Mouse (Mus musculus) liver, embryonic 12.5 days (tissue): Measurements from ENCODE around the gene Pla2g12a. TPM values are rescaled to one million over a fixed set of nuclear protein-coding genes. Genes with fewer than 3 reads are reported as not detected.

Experiments
- ATAC-seq: fragments of 200-750 bp; cut with Nextera tagmentation; 2 replicates; pipeline ENCODE4 v1.8.0; 2017; ENCODE audit warnings: moderate number of reproducible peaks, mild to moderate bottlenecking, moderate library complexity
- H3K27ac ChIP-seq: fragments of 300-500 bp; sonication (generic); 2 replicates; pipeline ENCODE4 v1.5.1; 2016; ENCODE audit warnings: mild to moderate bottlenecking
- H3K27me3 ChIP-seq: fragments of 300-500 bp; sonication (generic); replicated peaks from 2 replicates; pipeline ENCODE4 v1.6.1; 2016; ENCODE audit warnings: mild to moderate bottlenecking, moderate library complexity
- H3K36me3 ChIP-seq: fragments of 300-500 bp; sonication (generic); 2 replicates; pipeline ENCODE4 v1.6.1; 2016; ENCODE audit warnings: mild to moderate bottlenecking, moderate library complexity
- H3K4me1 ChIP-seq: fragments of 300-500 bp; sonication (generic); 2 replicates; pipeline ENCODE4 v1.6.1; 2016
- H3K4me2 ChIP-seq: fragments of 300-500 bp; sonication (generic); 2 replicates; pipeline ENCODE4 v1.6.1; 2016; ENCODE audit warnings: mild to moderate bottlenecking, moderate library complexity
- H3K4me3 ChIP-seq: fragments of 300-500 bp; sonication (generic); 2 replicates; pipeline ENCODE4 v1.5.1; 2016; ENCODE audit warnings: mild to moderate bottlenecking, moderate library complexity
- H3K9ac ChIP-seq: fragments of 300-500 bp; sonication (generic); 2 replicates; pipeline ENCODE4 v1.6.1; 2016; ENCODE audit warnings: mild to moderate bottlenecking, moderate library complexity
- H3K9me3 ChIP-seq: fragments of 300-500 bp; sonication (generic); replicated peaks from 2 replicates; pipeline ENCODE4 v1.6.1; 2016; ENCODE audit warnings: mild to moderate bottlenecking, moderate library complexity
- WGBS: fragments of 180-500 bp; shearing (Covaris S2); methylation state at CpG from one replicate; pipeline ENCODE4 v1.1.7; 2016; ENCODE audit not compliant: insufficient replicate concordance; 5-methylcytosine and 5-hydroxymethylcytosine counted together
- polyA plus RNA-seq: library from polyadenylated mRNA; unstranded; fragments of >200 nt; fragmentation: Nextera tagmentation; extraction: Ambion mirVana; gene quantifications from 2 replicates; pipeline ENCODE4 v1.2.1, GENCODE M21; 2016

Gene Pla2g12a
- polyA plus RNA-seq: 107 and 112 TPM in 2 replicates

GRCm38 (mm10) chr3:129878405-129879021 lies at the start of gene Pla2g12a:
Pla2g12a (plus strand) TSS chr3:129878606.
- peak; percentile 79 for ATAC-seq
- 0 out of 2 replicates have a peak, but pooled peaks cover 3% of the 10 kb centered on the region for H3K36me3 ChIP-seq
- H3K9ac ChIP-seq: peak within 1 kb of the TSS; percentile 89
- H3K4me2 ChIP-seq: peak within 1 kb of the TSS; percentile 97
- no peaks in the 10 kb centered on the region for H3K9me3 ChIP-seq
- H3K4me3 ChIP-seq: peak within 1 kb of the TSS; percentile 88
- under 1% methylated on average over 54 of the region's 66 CpGs for WGBS
- peaks cover 5% of the 10 kb centered on the region for H3K27me3 ChIP-seq
- H3K27ac ChIP-seq: peak within 1 kb of the TSS; percentile 84
- H3K4me1 ChIP-seq: peaks cover 57% of the 10 kb centered on the region

GRCm38 (mm10) chr3:129830626-129831025 lies 47.8 kb upstream of the Pla2g12a start:
- Histone ChIP-seq H3K4me1 (peaks cover 33% of the 10 kb centered on the region), H3K36me3 (peaks cover 34% of the 10 kb centered on the region), H3K4me2 (peak overlapping the region; percentile 86), H3K4me3 (peak overlapping the region; percentile 82), H3K9me3 (no peaks in the 10 kb centered on the region), H3K9ac (peak overlapping the region; percentile 78), H3K27ac (peak overlapping the region; percentile 88), H3K27me3 (peaks cover 13% of the 10 kb centered on the region; the same call in 1 of the 2 replicates)
- WGBS: under 1% methylated on average over 45 of the region's 45 CpGs
- ATAC-seq: peak; percentile 5; the same call in 1 of the 2 replicates

- Histone ChIP-seq H3K4me2 (peak within 1 kb of the TSS; percentile 86), H3K27ac (peak within 1 kb of the TSS; percentile 88)
Measured at GRCm38 (mm10) chr3:129831035-129831568, 47.3 kb upstream of the Pla2g12a start, which contains the start of gene Gar1. Gar1 (minus strand) TSS chr3:129831396.

GRCm38 (mm10) chr3:129835388-129835934 lies 42.9 kb upstream of the Pla2g12a start, which contains the start of gene Cfi:
Cfi (plus strand) TSS chr3:129835884.
- H3K4me2 ChIP-seq: peak within 1 kb of the TSS; percentile 40
- ATAC-seq: no peak
- H3K9ac ChIP-seq: no peak within 1 kb of the TSS
- H3K9me3 ChIP-seq: no peaks in the 10 kb centered on the region
- H3K4me3 ChIP-seq: peak within 1 kb of the TSS; percentile 21; the same call in 1 of the 2 replicates
- WGBS: 50% methylated on average over 6 of the region's 6 CpGs
- H3K4me1 ChIP-seq: peaks cover 5% of the 10 kb centered on the region; the same call in 1 of the 2 replicates
- no peaks in the 10 kb centered on the region for H3K36me3 ChIP-seq
- peaks cover 13% of the 10 kb centered on the region; the same call in 1 of the 2 replicates for H3K27me3 ChIP-seq
- peak within 1 kb of the TSS; percentile 36; the same call in 1 of the 2 replicates for H3K27ac ChIP-seq

More at GRCm38 (mm10) chr3:129831035-129831568, 47.3 kb upstream of the Pla2g12a start, which contains the start of gene Gar1:
- H3K4me3 ChIP-seq: peak within 1 kb of the TSS; percentile 82
- ATAC-seq: peak; percentile 87
- H3K9ac ChIP-seq: peak within 1 kb of the TSS; percentile 78
- H3K9me3 ChIP-seq: no peaks in the 10 kb centered on the region
- H3K4me1 ChIP-seq: peaks cover 33% of the 10 kb centered on the region
- peaks cover 29% of the 10 kb centered on the region for H3K36me3 ChIP-seq
- H3K27me3 ChIP-seq: peaks cover 13% of the 10 kb centered on the region; the same call in 1 of the 2 replicates
- under 1% methylated on average over 60 of the region's 60 CpGs for WGBS

GRCm38 (mm10) chr3:129836051-129836697 lies 42.2 kb upstream of the Pla2g12a start:
- Histone ChIP-seq H3K27ac (peak overlapping the region; percentile 36; the same call in 1 of the 2 replicates), H3K36me3 (no peaks in the 10 kb centered on the region), H3K9ac (no peak overlapping the region), H3K4me1 (peaks cover 5% of the 10 kb centered on the region; the same call in 1 of the 2 replicates), H3K4me2 (peak overlapping the region; percentile 40), H3K27me3 (peaks cover 13% of the 10 kb centered on the region; the same call in 1 of the 2 replicates), H3K9me3 (no peaks in the 10 kb centered on the region), H3K4me3 (no peak overlapping the region)
- peak; percentile 19; the same call in 1 of the 2 replicates for ATAC-seq
- WGBS: 21% methylated on average over 11 of the region's 11 CpGs

GRCm38 (mm10) chr3:129836965-129837364 lies 41.4 kb upstream of the Pla2g12a start:
- Histone ChIP-seq H3K27me3 (peaks cover 13% of the 10 kb centered on the region; the same call in 1 of the 2 replicates), H3K36me3 (no peaks in the 10 kb centered on the region), H3K4me2 (peak overlapping the region; percentile 33; the same call in 1 of the 2 replicates), H3K27ac (no peak overlapping the region), H3K4me1 (peaks cover 5% of the 10 kb centered on the region; the same call in 1 of the 2 replicates), H3K4me3 (peak overlapping the region; percentile 21; the same call in 1 of the 2 replicates), H3K9me3 (no peaks in the 10 kb centered on the region), H3K9ac (no peak overlapping the region)
- ATAC-seq: no peak
- WGBS: 61% methylated on average over 6 of the region's 6 CpGs

- Histone ChIP-seq H3K27ac (no peak overlapping the region), H3K4me2 (peak overlapping the region; percentile 33), H3K9ac (no peak overlapping the region), H3K4me3 (no peak overlapping the region), H3K27me3 (peaks cover 9% of the 10 kb centered on the region; the same call in 1 of the 2 replicates), H3K36me3 (no peaks in the 10 kb centered on the region), H3K9me3 (no peaks in the 10 kb centered on the region), H3K4me1 (peaks cover 5% of the 10 kb centered on the region; the same call in 1 of the 2 replicates)
- 53% methylated on average over 7 of the region's 7 CpGs for WGBS
- peak; percentile 43 for ATAC-seq
Measured at GRCm38 (mm10) chr3:129838017-129838416, 40.4 kb upstream of the Pla2g12a start.

- Histone ChIP-seq H3K4me2 (no peak overlapping the region), H3K9ac (no peak overlapping the region), H3K27me3 (no peaks in the 10 kb centered on the region), H3K36me3 (no peaks in the 10 kb centered on the region), H3K4me1 (no peaks in the 10 kb centered on the region), H3K4me3 (no peak overlapping the region), H3K9me3 (no peaks in the 10 kb centered on the region), H3K27ac (no peak overlapping the region)
- WGBS: 47% methylated on average over 2 of the region's 2 CpGs
- ATAC-seq: no peak
Measured at GRCm38 (mm10) chr3:129845868-129846267, 32.5 kb upstream of the Pla2g12a start.

- Histone ChIP-seq H3K9me3 (no peaks in the 10 kb centered on the region), H3K9ac (no peak overlapping the region), H3K27ac (no peak overlapping the region), H3K4me2 (no peak overlapping the region), H3K4me1 (no peaks in the 10 kb centered on the region), H3K4me3 (no peak overlapping the region), H3K27me3 (no peaks in the 10 kb centered on the region), H3K36me3 (no peaks in the 10 kb centered on the region)
- WGBS: 69% methylated on average over 7 of the region's 7 CpGs
- ATAC-seq: no peak
Measured at GRCm38 (mm10) chr3:129846846-129847245, 31.6 kb upstream of the Pla2g12a start.

- Histone ChIP-seq H3K36me3 (peaks cover 25% of the 10 kb centered on the region), H3K9ac (no peak overlapping the region), H3K4me2 (no peak overlapping the region), H3K4me1 (no peaks in the 10 kb centered on the region), H3K27me3 (no peaks in the 10 kb centered on the region), H3K27ac (no peak overlapping the region), H3K4me3 (no peak overlapping the region), H3K9me3 (peaks cover 5% of the 10 kb centered on the region)
- WGBS: 51% methylated on average over 2 of the region's 2 CpGs
- no peak for ATAC-seq
Measured at GRCm38 (mm10) chr3:129862592-129862991, 15.8 kb upstream of the Pla2g12a start.

- H3K27ac ChIP-seq: no peak overlapping the region
- peaks cover 5% of the 10 kb centered on the region; the same call in 1 of the 2 replicates for H3K9me3 ChIP-seq
- H3K36me3 ChIP-seq: peaks cover 15% of the 10 kb centered on the region
- H3K4me2 ChIP-seq: no peak overlapping the region
- H3K27me3 ChIP-seq: no peaks in the 10 kb centered on the region
- H3K4me3 ChIP-seq: no peak overlapping the region
- ATAC-seq: 0 out of 2 replicates have a peak, but pooled peaks have one; percentile 52
- H3K9ac ChIP-seq: no peak overlapping the region
- no peaks in the 10 kb centered on the region for H3K4me1 ChIP-seq
- 45% methylated on average over 14 of the region's 14 CpGs for WGBS
Measured at GRCm38 (mm10) chr3:129863698-129864097, 14.7 kb upstream of the Pla2g12a start.
